Mouse (Mus musculus) limb, embryonic 12.5 days (tissue): Measurements from ENCODE around the gene Lrrc46. TPM values are rescaled to one million over a fixed set of nuclear protein-coding genes. Genes with fewer than 3 reads are reported as not detected.
A peak's percentile ranks its signal among the peaks of the same experiment; 100 is the strongest.

Source experiments
- ATAC-seq: fragments of 200-750 bp; cut with Nextera tagmentation; 2 replicates; pipeline ENCODE4 v1.8.0; 2017; ENCODE audit warnings: low read depth, moderate TSS enrichment; ENCODE audit not compliant: insufficient number of reproducible peaks, insufficient read depth, low FRiP score, low TSS enrichment
- H3K27ac ChIP-seq: fragments of 300-500 bp; sonication (generic); 2 replicates; pipeline ENCODE4 v1.5.1; 2016; ENCODE audit warnings: mild to moderate bottlenecking, moderate library complexity
- H3K27me3 ChIP-seq: fragments of 300-500 bp; sonication (generic); 2 replicates; pipeline ENCODE4 v1.6.1; 2016; ENCODE audit warnings: mild to moderate bottlenecking, moderate library complexity
- H3K36me3 ChIP-seq: fragments of 300-500 bp; sonication (generic); 2 replicates; pipeline ENCODE4 v1.6.1; 2016; ENCODE audit warnings: mild to moderate bottlenecking, moderate library complexity
- H3K4me1 ChIP-seq: fragments of 300-500 bp; sonication (generic); replicated peaks from 2 replicates; pipeline ENCODE4 v1.6.1; 2016
- H3K4me2 ChIP-seq: fragments of 300-500 bp; sonication (generic); 2 replicates; pipeline ENCODE4 v1.6.1; 2016; ENCODE audit warnings: mild to moderate bottlenecking, moderate library complexity
- H3K4me3 ChIP-seq: fragments of 300-500 bp; sonication (generic); replicated peaks from 2 replicates; pipeline ENCODE4 v1.5.1; 2016; ENCODE audit warnings: mild to moderate bottlenecking
- H3K9ac ChIP-seq: fragments of 300-500 bp; sonication (generic); replicated peaks from 2 replicates; pipeline ENCODE4 v1.6.1; 2016; ENCODE audit warnings: mild to moderate bottlenecking, moderate library complexity
- H3K9me3 ChIP-seq: fragments of 300-500 bp; sonication (generic); 2 replicates; pipeline ENCODE4 v1.6.1; 2016; ENCODE audit warnings: mild to moderate bottlenecking, moderate library complexity
- WGBS: fragments of 180-500 bp; shearing (Covaris S2); methylation state at CpG from one replicate; pipeline ENCODE4 v1.1.7; 2016; 5-methylcytosine and 5-hydroxymethylcytosine counted together
- polyA plus RNA-seq: library from polyadenylated mRNA; unstranded; fragments of >200 nt; fragmentation: Nextera tagmentation; extraction: Ambion mirVana; gene quantifications from 2 replicates; pipeline ENCODE4 v1.2.1, GENCODE M21; 2016

The Lrrc46 gene
- polyA plus RNA-seq, 1 experiment from 2014 or later, result 1.0 TPM

DNA sequence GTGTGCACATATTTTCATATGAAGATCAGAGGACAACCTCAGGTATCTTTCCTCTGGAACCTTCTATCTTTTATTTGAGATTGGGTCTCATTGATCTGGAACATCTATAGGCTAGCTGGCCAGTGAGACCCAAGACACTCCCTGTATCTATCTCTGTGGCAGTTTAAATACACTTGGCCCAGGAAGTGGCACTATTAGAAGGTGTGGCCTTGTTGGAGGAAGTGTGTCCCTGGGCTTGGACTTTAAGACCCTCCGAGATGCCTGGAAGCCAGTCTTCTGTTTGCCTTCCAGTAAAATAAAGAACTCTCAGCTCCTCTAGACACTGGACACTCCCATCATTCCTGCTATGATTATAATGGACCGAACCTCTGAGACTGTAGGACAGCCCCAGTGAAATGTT, 28.6 kb upstream of the Lrrc46 start:
- H3K9me3 ChIP-seq, result no peaks in the 10 kb centered on the region
- no peaks in the 10 kb centered on the region for H3K27me3 ChIP-seq
- H3K36me3 ChIP-seq, result peaks cover 29% of the 10 kb centered on the region
- ATAC-seq, result no peak
- H3K4me3 ChIP-seq, result no peak overlapping the region
- H3K9ac ChIP-seq, result no peak overlapping the region
- no peak overlapping the region for H3K4me2 ChIP-seq
- no peak overlapping the region for H3K27ac ChIP-seq
- no peaks in the 10 kb centered on the region for H3K4me1 ChIP-seq
- 87% methylated on average over 2 of the region's 2 CpGs for WGBS

DNA sequence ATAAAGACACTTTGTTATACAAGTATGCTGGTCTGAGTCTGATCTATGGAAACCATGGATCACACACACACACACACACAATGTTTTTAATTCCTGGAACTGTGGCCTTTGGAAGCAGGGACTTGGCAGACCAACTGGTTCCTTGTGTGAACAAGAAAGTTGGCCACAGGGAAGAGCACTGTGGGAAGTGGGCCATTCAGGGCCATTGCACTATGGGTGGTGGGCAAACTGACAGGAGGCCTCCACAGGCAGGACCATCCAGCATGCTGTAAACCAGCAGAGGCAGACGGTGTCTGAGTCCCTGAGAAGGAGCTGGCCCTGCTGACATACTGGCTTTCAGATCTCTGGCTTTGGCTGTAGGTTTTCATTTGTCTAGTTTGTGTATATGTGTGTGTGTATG, 28.1 kb upstream of the Lrrc46 start:
- Histone ChIP-seq H3K4me2 (no peak overlapping the region), H3K27me3 (no peaks in the 10 kb centered on the region), H3K36me3 (peaks cover 30% of the 10 kb centered on the region), H3K4me3 (no peak overlapping the region), H3K9ac (no peak overlapping the region), H3K4me1 (no peaks in the 10 kb centered on the region), H3K27ac (no peak overlapping the region), H3K9me3 (no peaks in the 10 kb centered on the region)
- no peak for ATAC-seq
- WGBS, result 60% methylated on average over 1 of the region's 1 CpGs

DNA sequence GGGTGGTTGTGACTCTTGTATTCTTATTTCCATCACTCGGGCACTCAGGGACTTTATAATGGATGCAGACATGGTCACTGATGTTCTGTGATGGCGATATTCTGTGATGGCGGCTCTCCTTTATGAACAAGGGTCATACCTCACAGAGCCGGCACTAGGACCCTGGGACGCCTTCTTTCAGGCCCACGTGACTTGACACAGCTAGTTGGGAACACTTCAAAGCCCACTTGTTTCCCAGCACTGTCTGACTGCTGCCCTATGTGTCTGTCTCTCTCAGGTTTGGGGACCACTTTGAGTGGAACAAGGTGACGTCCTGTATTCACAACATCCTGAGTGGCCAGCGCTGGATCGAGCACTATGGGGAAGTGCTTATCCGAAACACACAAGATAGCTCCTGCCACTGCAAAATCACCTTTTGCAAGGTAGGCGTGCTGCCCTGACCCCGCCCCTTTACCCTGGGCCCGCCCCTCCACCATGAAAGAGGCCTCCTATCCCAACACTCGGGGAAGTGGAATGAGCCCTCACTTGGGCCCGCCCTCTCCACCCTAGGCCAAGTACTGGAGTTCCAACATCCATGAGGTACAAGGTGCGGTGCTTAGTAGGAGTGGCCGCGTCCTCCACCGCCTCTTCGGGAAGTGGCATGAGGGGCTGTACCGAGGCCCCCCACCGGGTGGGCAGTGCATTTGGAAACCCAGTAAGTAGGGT, 25.6 kb upstream of the Lrrc46 start:
- H3K4me1 ChIP-seq, result no peaks in the 10 kb centered on the region
- H3K4me3 ChIP-seq, result no peak overlapping the region
- H3K9me3 ChIP-seq, result no peaks in the 10 kb centered on the region
- no peak for ATAC-seq
- WGBS, result 42% methylated on average over 22 of the region's 22 CpGs
- H3K36me3 ChIP-seq, result peaks cover 33% of the 10 kb centered on the region
- H3K4me2 ChIP-seq, result no peak overlapping the region
- no peak overlapping the region for H3K27ac ChIP-seq
- H3K9ac ChIP-seq, result no peak overlapping the region
- H3K27me3 ChIP-seq, result no peaks in the 10 kb centered on the region

DNA sequence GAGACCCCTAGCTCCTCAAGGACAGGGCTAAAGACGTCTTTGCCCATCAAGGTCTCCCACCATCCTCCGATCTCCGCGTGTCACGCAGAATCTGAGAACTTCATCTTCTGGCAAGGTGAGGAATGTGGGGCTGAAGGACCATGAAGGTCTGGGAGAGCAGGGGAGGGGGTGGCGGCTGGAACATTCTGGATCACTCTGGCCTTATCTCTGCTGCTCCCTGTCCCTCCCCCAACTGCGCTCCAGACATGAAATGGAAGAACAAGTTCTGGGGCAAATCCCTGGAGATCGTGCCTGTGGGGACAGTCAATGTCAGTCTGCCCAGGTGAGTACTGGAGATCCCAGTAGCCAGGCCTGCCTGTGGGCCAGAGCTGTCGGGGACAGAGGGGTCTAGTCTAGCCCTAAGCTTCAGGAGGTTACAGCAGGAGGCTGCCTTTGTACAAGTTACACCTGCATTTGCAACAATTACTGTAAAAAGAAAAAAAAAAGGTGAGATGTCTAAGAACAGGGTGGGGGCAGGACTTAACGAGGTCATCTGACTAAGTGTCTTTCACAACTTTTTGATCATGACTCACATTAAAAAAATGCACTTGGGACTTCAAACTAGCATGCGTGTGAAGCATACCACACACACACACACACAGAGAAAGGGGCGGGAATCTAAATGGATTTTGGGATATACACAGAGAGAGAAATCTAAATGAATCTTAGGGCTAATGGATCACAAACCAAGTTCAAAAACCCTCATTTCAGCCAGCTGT, 24.5 kb upstream of the Lrrc46 start:
- H3K9me3 ChIP-seq, result no peaks in the 10 kb centered on the region
- H3K4me2 ChIP-seq, result no peak overlapping the region
- H3K4me3 ChIP-seq, result no peak overlapping the region
- H3K27ac ChIP-seq, result no peak overlapping the region
- no peaks in the 10 kb centered on the region for H3K4me1 ChIP-seq
- no peaks in the 10 kb centered on the region for H3K27me3 ChIP-seq
- ATAC-seq, result no peak
- peaks cover 43% of the 10 kb centered on the region for H3K36me3 ChIP-seq
- H3K9ac ChIP-seq, result no peak overlapping the region
- WGBS, result 82% methylated on average over 12 of the region's 12 CpGs

DNA sequence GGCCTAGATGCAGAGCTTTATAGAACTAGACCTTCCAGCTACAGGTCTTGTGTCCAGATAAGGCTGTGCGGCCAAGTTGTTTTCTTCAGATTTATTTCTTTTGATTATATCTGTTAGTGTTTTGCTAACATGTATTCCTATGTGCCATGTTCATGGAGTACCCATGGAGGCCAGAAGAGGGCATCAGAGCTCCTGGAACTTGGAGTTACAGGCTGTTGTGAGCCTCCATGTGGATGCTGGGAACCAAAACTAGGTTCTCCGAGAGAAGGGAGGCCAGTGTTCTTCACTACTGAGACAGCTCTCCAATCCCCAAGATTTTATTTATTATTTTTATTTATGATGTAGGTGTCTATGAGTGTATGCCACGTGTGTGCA, 22.7 kb upstream of the Lrrc46 start:
- Histone ChIP-seq H3K9me3 (no peaks in the 10 kb centered on the region), H3K9ac (no peak overlapping the region; the same call in 1 of the 2 replicates), H3K27ac (no peak overlapping the region), H3K4me1 (no peaks in the 10 kb centered on the region), H3K4me2 (no peak overlapping the region), H3K4me3 (no peak overlapping the region), H3K27me3 (no peaks in the 10 kb centered on the region), H3K36me3 (peaks cover 58% of the 10 kb centered on the region)
- WGBS, result 86% methylated on average over 3 of the region's 3 CpGs
- no peak for ATAC-seq

DNA sequence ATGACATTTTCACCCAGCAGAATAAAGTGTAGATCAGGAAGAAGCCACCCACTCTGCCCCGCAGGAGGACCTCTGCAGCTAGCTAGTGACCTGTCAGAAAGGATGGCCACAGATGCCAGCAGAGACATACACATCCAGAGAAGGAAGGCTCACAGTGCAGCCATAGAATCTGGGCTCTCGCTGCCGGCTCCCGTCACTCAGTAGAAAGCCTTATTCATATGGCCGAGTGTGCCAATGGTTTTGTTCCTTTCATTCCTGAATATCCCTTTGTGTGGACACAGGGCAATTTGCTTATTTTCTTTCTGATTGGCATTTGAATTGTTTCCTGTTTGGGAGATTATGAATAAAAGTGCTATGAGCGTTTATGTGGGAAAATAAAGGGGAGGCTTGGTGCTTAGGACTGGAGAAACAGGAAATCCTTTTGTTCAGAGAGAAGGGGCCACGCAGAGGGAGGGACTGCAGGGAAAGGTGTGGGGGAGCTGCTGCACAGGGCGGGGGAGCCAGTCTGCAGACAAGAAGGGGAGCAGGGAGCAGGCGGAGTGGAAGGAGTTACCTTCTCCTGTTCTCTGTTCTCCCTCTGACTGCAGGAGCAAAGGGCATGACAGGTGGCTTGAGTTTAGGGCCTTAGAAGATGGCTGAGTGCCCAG, 22.2 kb upstream of the Lrrc46 start:
- no peak overlapping the region for H3K4me2 ChIP-seq

DNA sequence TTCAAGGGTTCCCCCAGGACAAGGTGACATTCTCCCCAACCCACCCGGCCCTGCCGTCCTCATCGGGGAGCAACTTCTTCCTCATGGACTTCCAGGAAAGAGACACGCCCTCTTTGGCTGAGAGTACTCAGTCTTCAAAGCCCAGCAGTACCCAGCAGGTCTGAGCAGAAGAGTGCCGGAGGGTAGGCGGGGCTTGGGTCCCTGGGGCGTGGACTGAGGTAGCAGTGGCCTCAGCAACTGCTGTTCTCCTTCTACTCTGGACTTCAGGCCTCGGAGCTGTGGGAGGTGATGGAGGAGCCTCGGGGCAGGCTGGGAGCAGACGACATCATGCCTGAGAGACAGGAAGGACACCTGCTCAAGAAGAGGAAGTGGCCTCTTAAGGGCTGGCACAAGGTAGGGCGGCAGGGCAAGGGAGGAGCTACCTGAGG, 11.0 kb upstream of the Lrrc46 start:
- H3K4me3 ChIP-seq, result 0 out of 2 replicates have a peak overlapping the region, but pooled peaks have one; percentile 70
- H3K36me3 ChIP-seq, result peaks cover 59% of the 10 kb centered on the region
- peaks cover 20% of the 10 kb centered on the region for H3K4me1 ChIP-seq
- WGBS, result 23% methylated on average over 11 of the region's 11 CpGs
- no peak for ATAC-seq
- no peaks in the 10 kb centered on the region for H3K27me3 ChIP-seq
- H3K9me3 ChIP-seq, result no peaks in the 10 kb centered on the region
- peak overlapping the region; percentile 86; the same call in 1 of the 2 replicates for H3K9ac ChIP-seq
- H3K4me2 ChIP-seq, result peak overlapping the region; percentile 94
- no peak overlapping the region for H3K27ac ChIP-seq

More for the DNA sequence above, 22.2 kb upstream of the Lrrc46 start:
- H3K27me3 ChIP-seq, result no peaks in the 10 kb centered on the region
- no peak for ATAC-seq
- peaks cover 55% of the 10 kb centered on the region for H3K36me3 ChIP-seq
- no peaks in the 10 kb centered on the region for H3K9me3 ChIP-seq
- no peaks in the 10 kb centered on the region for H3K4me1 ChIP-seq
- WGBS, result 74% methylated on average over 9 of the region's 9 CpGs
- H3K4me3 ChIP-seq, result no peak overlapping the region
- H3K27ac ChIP-seq, result no peak overlapping the region
- H3K9ac ChIP-seq, result no peak overlapping the region; the same call in 1 of the 2 replicates

DNA sequence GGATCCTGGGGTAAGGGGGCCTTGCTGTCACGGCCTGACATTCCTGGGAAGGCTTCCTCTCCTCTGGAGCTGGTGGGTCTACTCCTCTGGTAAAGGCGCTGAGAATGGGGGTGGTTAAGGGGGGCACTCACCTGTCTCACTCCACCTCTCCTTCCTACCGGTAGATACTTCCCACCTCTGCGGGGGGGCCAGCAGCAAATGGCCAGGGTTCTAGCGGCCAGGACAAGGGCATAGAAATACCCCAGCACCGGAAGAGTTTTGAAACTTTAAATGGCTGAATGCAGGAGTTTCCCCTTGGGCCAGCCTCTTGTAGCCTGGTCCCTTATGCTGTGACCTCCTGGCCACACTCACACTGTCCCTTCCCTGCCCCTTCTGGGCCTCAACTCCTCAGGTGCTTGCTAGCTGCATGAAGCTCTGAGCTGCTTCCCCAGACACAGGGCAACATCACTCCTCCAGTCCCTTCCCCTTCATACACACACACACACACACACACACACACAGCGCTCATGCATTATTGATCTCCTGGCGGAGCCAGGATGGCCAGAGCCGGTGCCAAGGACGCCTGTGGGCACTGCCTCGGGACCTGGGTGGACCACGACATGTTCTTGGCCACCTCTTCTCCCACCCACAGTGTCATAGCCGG, 9.9 kb upstream of the Lrrc46 start:
- Histone ChIP-seq H3K4me2 (peak overlapping the region; percentile 94), H3K27ac (0 out of 2 replicates have a peak overlapping the region, but pooled peaks have one; percentile 42), H3K36me3 (peaks cover 54% of the 10 kb centered on the region), H3K9ac (peak overlapping the region; percentile 86), H3K9me3 (no peaks in the 10 kb centered on the region), H3K4me1 (peaks cover 20% of the 10 kb centered on the region), H3K27me3 (no peaks in the 10 kb centered on the region), H3K4me3 (peak overlapping the region; percentile 70)
- WGBS, result 29% methylated on average over 13 of the region's 13 CpGs
- ATAC-seq, result no peak

DNA sequence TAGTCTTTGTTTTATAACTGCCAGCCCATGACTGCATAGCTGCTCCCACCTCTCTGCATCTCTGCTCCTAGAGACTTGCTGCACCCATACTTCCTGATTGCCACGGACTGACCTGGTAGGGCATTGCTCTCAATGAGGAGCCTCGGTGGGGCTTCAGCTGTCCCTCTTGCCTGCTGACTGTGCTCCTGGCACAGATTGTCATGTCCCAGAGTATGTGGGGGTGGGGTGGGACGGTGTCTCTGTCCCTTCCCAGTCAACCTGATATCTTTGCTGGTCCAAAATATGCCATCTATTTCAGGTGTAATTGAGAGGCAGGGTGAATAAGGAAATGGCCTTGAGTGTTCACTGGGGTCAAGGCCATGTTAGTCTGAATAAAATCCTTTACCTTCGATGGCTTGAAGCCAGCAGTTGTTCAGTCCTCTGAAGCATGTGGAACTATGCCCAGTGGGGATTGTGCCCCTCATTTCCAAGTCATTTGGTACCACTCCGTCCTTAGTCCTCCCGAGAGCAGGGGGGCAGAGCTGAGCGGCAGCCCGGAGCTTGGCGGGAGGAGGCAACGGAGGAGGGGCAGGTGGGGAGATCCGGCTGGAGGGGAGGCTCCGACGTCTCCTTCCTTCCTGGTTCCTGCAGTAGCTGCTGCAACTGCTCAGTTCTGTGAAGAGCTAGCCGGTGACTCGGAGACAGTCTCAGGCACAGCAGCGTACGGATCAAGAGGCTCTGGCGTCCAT, 9.2 kb upstream of the Lrrc46 start, which contains the start of gene Osbpl7:
Gene Osbpl7 (plus strand): TSS at position 413 of the 728 bp plus-strand sequence.
- H3K9ac ChIP-seq, result peak within 1 kb of the TSS; percentile 86
- H3K4me3 ChIP-seq, result peak within 1 kb of the TSS; percentile 70
- peaks cover 20% of the 10 kb centered on the region for H3K4me1 ChIP-seq
- H3K36me3 ChIP-seq, result peaks cover 54% of the 10 kb centered on the region
- peak; percentile 53; the same call in 1 of the 2 replicates for ATAC-seq
- H3K27ac ChIP-seq, result 0 out of 2 replicates have a peak within 1 kb of the TSS, but pooled peaks have one; percentile 42
- H3K4me2 ChIP-seq, result peak within 1 kb of the TSS; percentile 94
- H3K9me3 ChIP-seq, result no peaks in the 10 kb centered on the region
- WGBS, result 7% methylated on average over 18 of the region's 18 CpGs
- no peaks in the 10 kb centered on the region for H3K27me3 ChIP-seq

DNA sequence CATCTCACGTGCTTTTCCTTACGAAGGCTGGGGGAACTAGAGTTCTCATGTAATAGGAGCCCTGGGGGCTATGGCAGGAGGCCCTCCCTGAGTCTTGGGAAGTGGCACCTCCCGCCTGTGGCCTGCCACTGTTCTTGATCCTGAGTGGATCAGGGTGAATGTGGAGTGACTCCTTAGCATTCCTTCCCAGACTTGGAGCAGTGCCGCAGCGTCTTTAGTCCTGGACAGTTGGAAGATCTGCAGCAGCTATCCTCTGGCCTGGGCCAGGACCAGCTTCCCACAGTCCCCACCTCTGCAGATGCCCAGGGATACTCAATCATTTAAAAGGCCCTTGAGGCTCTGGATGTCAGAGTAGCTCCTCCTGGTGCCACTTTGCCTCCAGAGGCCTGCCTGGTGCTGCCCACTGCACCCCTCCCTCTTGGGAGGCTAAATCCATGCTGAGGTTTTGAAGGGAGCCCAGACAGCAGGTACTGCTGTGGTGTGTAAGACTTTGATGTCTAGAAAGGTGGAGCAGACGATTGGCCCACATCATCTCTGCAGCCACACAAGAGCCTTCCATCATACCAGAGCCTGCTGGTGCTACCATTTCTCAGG, 8.4 kb upstream of the Lrrc46 start:
- no peak overlapping the region for H3K27ac ChIP-seq
- no peak for ATAC-seq
- no peak overlapping the region for H3K9ac ChIP-seq
- WGBS, result 70% methylated on average over 6 of the region's 6 CpGs
- H3K4me1 ChIP-seq, result peaks cover 20% of the 10 kb centered on the region
- peaks cover 54% of the 10 kb centered on the region for H3K36me3 ChIP-seq
- H3K4me3 ChIP-seq, result no peak overlapping the region
- H3K27me3 ChIP-seq, result no peaks in the 10 kb centered on the region
- no peaks in the 10 kb centered on the region for H3K9me3 ChIP-seq
- no peak overlapping the region for H3K4me2 ChIP-seq
